Mouse (Mus musculus) hindbrain, embryonic 13.5 days (tissue): Measurements from ENCODE around the gene Smbd1. TPM values are rescaled to one million over a fixed set of nuclear protein-coding genes. Genes with fewer than 3 reads are reported as not detected.

Experiments
- ATAC-seq: fragments of 200-750 bp; cut with Nextera tagmentation; 2 replicates; pipeline ENCODE4 v1.8.0; 2017; ENCODE audit warnings: moderate TSS enrichment; ENCODE audit not compliant: low FRiP score
- H3K27ac ChIP-seq: fragments of 300-500 bp; sonication (generic); 2 replicates; pipeline ENCODE4 v1.5.1; 2015; ENCODE audit warnings: inconsistent platforms, mild to moderate bottlenecking, moderate library complexity
- H3K27me3 ChIP-seq: fragments of 300-500 bp; sonication (generic); 2 replicates; pipeline ENCODE4 v1.6.1; 2015; ENCODE audit warnings: mild to moderate bottlenecking, inconsistent platforms
- H3K36me3 ChIP-seq: fragments of 300-500 bp; sonication (generic); 2 replicates; pipeline ENCODE4 v1.6.1; 2015; ENCODE audit warnings: mild to moderate bottlenecking, inconsistent platforms
- H3K4me1 ChIP-seq: fragments of 300-500 bp; sonication (generic); replicated peaks from 2 replicates; pipeline ENCODE4 v1.6.1; 2015; ENCODE audit warnings: inconsistent platforms
- H3K4me2 ChIP-seq: fragments of 300-500 bp; sonication (generic); 2 replicates; pipeline ENCODE4 v1.6.1; 2015; ENCODE audit warnings: inconsistent platforms, mild to moderate bottlenecking, moderate library complexity
- H3K4me3 ChIP-seq: fragments of 300-500 bp; sonication (generic); 2 replicates; pipeline ENCODE4 v1.5.1; 2015; ENCODE audit warnings: mild to moderate bottlenecking, inconsistent platforms
- H3K9ac ChIP-seq: fragments of 300-500 bp; sonication (generic); 2 replicates; pipeline ENCODE4 v1.6.1; 2015; ENCODE audit warnings: mild to moderate bottlenecking, inconsistent platforms
- H3K9me3 ChIP-seq: fragments of 300-500 bp; sonication (generic); 2 replicates; pipeline ENCODE4 v1.6.1; 2016; ENCODE audit warnings: inconsistent platforms
- WGBS: fragments of 180-500 bp; shearing (Covaris S2); methylation state at CpG from one replicate; pipeline ENCODE4 v1.1.7; 2015; 5-methylcytosine and 5-hydroxymethylcytosine counted together
- polyA plus RNA-seq: library from polyadenylated mRNA; unstranded; fragments of >200 nt; fragmentation: Nextera tagmentation; extraction: Ambion mirVana; gene quantifications from 2 replicates; pipeline ENCODE4 v1.2.1, GENCODE M21; 2015

Smbd1 gene
- polyA plus RNA-seq = not detected in 2 replicates

DNA sequence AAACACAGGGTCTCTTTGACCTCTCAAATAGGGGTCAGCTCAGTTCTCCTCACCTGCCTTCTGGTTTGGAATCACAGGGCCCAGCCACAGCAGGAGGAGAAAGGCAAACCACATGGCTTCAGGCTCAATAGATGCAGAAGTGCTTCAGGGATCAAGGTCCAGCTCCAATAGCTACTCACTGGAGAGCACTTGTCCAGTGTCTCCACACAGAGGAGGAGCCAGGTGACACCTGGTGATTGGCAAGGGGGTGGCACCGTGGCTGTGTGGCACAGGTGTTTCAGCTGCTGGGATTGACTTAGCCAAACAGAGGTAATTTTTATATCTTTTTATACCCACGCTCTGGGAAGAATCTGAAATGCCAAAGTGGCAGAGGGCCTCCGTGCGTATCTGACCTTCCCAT, at the start of gene Smbd1:
TSS of gene Smbd1 (minus strand) at position 157 of the 400 bp plus-strand sequence.
- peaks cover 10% of the 10 kb centered on the region for H3K4me1 ChIP-seq
- no peak for ATAC-seq
- 91% methylated on average over 4 of the region's 4 CpGs for WGBS
- no peak within 1 kb of the TSS for H3K4me3 ChIP-seq
- no peak within 1 kb of the TSS for H3K27ac ChIP-seq
- H3K27me3 ChIP-seq = no peaks in the 10 kb centered on the region
- no peaks in the 10 kb centered on the region for H3K36me3 ChIP-seq
- no peak within 1 kb of the TSS for H3K9ac ChIP-seq
- no peak within 1 kb of the TSS for H3K4me2 ChIP-seq
- H3K9me3 ChIP-seq = no peaks in the 10 kb centered on the region

DNA sequence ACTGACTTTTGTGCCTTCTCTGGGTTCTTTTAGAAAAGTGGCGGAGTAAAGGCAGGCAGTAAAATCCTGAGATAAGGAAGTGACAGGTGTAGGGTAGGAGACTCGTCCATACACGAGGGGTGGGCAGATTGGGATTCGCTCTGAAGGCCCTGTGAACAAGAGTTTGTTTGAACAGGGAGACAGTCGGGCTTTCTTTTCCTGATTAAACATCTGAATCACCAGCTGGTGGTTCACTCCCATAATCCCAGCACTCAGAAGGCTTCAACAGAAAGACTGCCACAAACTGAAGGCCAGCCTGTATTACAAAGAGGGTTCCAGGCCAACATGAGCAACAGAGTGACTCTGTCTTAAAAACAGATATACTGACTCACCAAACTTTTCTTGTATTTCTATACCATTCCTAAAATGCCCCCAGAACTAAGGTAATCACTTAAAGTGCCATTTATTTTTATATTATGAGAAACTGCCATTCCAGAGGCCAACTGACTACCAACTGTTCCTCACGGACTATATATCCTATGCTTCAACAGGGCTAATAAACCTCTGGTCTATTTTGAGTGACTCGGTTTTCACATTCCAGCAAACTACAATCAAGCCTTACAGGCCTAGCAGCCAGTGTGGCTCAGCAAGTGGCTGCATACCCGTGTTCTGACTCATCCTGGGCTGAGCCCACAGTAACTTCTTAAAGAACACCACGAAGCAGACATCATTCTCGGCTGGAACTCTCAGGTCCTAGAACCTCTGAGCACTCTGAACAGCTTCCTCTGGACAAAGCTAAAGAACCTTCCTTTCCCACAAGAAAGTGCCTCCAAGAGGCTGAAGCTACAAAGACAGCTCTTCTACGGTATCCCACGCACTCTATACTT, 48.7 kb upstream of the Smbd1 start:
- Histone ChIP-seq H3K4me1 (0 out of 2 replicates have a peak, but pooled peaks cover 5% of the 10 kb centered on the region), H3K27ac (no peak overlapping the region), H3K4me3 (no peak overlapping the region), H3K27me3 (no peaks in the 10 kb centered on the region), H3K4me2 (no peak overlapping the region), H3K36me3 (peaks cover 34% of the 10 kb centered on the region), H3K9me3 (no peaks in the 10 kb centered on the region), H3K9ac (no peak overlapping the region)
- no peak for ATAC-seq
- WGBS = 84% methylated on average over 12 of the region's 12 CpGs

DNA sequence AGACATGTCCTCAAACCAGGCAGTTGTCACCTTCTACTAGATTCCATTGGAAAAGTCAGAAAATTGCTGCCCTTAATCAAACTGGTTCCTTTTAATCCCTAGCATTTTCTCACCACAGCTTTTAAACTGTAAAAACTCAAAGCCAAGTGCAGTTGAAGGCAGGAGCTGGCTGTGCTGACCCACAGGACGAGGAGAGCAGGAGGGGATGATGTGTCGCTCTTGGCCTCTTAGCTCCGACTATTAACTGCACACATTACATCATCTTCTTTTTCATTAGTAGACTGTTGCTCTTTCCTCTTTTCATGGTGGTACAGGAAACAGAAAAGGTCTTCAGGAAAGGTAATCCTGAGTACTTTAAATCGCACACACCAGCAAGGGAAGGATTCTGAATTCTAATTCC, 48.1 kb upstream of the Smbd1 start:
- no peaks in the 10 kb centered on the region for H3K9me3 ChIP-seq
- peaks cover 36% of the 10 kb centered on the region for H3K36me3 ChIP-seq
- H3K27me3 ChIP-seq = no peaks in the 10 kb centered on the region
- WGBS = 89% methylated on average over 4 of the region's 4 CpGs
- no peak overlapping the region for H3K27ac ChIP-seq
- H3K9ac ChIP-seq = no peak overlapping the region
- no peak overlapping the region for H3K4me3 ChIP-seq
- ATAC-seq = no peak
- no peak overlapping the region for H3K4me2 ChIP-seq
- 0 out of 2 replicates have a peak, but pooled peaks cover 3% of the 10 kb centered on the region for H3K4me1 ChIP-seq

DNA sequence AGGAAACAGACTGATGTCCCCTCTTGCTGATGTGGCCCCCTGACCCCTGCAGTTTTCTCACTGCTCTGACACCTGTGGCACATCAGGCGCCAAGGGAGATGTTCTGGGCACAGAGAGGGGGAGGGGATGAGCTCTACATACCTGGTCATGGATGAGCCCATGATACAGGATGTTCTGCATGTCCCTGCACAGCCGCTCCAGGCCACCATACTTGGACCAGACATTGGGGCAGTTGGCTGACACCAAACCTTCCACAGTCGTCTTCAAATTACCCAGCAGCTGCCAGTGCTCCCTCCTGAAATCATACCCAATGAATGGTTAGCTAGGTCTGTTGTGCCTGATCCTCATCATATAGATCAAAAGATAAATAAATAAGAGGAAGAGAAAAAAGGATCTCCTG, 46.5 kb upstream of the Smbd1 start:
- Histone ChIP-seq H3K27ac (no peak overlapping the region), H3K36me3 (peaks cover 40% of the 10 kb centered on the region), H3K4me2 (no peak overlapping the region), H3K27me3 (no peaks in the 10 kb centered on the region), H3K4me1 (0 out of 2 replicates have a peak, but pooled peaks cover 3% of the 10 kb centered on the region), H3K9me3 (no peaks in the 10 kb centered on the region), H3K9ac (no peak overlapping the region), H3K4me3 (no peak overlapping the region)
- ATAC-seq = no peak
- 87% methylated on average over 3 of the region's 3 CpGs for WGBS

DNA sequence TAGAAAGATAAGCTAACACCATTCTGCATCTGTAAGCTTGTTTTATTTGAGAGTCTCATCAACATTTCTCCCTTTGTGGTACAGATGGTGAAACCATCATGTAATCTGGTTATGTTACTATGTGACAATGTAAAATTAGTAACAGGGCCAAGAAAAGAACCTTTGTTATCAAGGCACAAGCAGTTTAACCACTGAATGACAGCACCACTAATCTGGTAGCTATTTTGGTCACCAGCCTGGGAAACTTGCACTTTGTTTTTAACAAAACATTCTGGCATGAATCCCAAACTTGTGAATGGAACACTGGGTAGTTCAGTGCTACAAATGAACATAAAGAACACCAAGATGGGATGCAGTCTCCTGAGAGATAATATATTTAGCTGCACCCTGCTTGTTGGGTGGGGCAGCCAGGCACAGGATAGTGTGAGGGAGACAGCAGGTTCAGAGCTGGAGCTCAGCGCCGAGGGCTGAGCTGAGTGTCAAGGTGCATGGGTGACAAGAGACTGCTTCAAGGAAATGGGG, 43.8 kb upstream of the Smbd1 start:
- no peak for ATAC-seq
- H3K9me3 ChIP-seq = no peaks in the 10 kb centered on the region
- 76% methylated on average over 2 of the region's 2 CpGs for WGBS
- H3K27ac ChIP-seq = no peak overlapping the region
- H3K4me2 ChIP-seq = no peak overlapping the region
- no peak overlapping the region for H3K9ac ChIP-seq
- H3K27me3 ChIP-seq = no peaks in the 10 kb centered on the region
- H3K4me1 ChIP-seq = 0 out of 2 replicates have a peak, but pooled peaks cover 3% of the 10 kb centered on the region
- no peak overlapping the region for H3K4me3 ChIP-seq
- peaks cover 42% of the 10 kb centered on the region for H3K36me3 ChIP-seq

DNA sequence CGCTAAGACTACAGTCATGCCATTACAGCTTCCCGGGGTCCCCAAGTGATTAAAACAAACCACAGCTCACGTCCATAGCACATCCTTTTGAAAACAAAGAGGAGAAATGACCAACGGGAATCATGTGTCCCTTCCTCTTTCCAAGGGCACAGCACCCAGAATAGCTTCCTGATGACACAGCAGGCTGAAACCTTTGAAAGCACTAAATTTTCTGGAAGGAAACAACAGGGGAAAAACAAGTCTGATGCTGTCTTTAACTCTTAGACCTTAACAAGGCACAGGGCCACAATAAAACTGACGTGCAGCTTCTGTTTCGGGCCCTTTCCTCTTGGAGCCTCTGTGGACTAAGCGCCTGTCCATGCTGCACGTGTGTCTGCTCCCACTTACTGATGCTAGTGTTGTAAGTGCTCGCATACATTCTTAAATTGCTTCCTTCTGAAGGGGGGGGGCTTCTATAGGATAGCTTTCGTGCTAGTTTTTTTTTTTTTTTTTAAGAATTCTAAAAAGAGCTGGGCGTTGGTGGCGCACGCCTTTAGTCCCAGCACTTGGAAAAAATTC, 43.3 kb upstream of the Smbd1 start:
- H3K4me2 ChIP-seq = no peak overlapping the region
- no peak for ATAC-seq
- H3K9me3 ChIP-seq = no peaks in the 10 kb centered on the region
- H3K27me3 ChIP-seq = no peaks in the 10 kb centered on the region
- H3K4me3 ChIP-seq = no peak overlapping the region
- 0 out of 2 replicates have a peak, but pooled peaks cover 3% of the 10 kb centered on the region for H3K4me1 ChIP-seq
- WGBS = 85% methylated on average over 13 of the region's 13 CpGs
- peaks cover 47% of the 10 kb centered on the region for H3K36me3 ChIP-seq
- H3K9ac ChIP-seq = no peak overlapping the region
- no peak overlapping the region for H3K27ac ChIP-seq

DNA sequence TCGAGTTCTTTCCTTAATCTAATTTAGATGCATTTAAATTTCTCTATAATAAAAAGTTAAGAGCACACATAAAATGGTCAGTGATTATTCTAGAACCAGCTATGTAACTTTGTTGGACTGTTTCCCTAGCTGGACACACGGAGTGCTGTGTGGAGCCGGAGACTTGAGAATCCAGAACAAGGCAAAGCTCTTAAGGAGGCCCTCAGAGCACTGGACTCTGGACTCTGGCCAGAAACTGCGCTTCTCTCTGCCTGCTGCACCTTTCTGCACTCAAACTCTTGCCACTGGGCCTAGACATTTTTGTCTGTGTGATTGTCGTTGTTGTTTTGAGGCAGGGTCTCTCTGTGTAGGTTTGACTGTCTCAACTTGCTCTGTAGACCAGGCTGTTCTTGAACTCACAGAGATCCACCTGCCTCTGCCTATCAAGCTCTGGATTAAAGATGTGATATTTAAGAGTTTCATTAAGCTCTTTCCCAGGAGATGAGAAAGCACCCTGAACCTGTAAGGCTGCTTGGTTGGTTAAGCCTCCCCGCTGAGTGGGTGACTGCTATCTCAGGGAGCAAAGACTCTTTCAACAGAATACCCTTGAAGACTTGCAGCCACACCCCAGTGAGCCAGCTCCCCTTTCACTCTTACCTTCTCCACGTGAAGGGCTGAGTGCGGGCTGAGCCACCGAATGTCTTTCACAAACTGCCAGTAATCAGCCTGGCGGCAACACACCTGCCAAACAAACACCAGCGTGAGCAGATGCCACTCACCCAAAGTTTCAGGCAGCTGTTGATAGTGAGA, 39.0 kb upstream of the Smbd1 start:
- H3K36me3 ChIP-seq = peaks cover 71% of the 10 kb centered on the region
- ATAC-seq = no peak
- no peaks in the 10 kb centered on the region for H3K9me3 ChIP-seq
- H3K27ac ChIP-seq = no peak overlapping the region
- 93% methylated on average over 11 of the region's 11 CpGs for WGBS
- H3K4me3 ChIP-seq = no peak overlapping the region
- H3K4me2 ChIP-seq = no peak overlapping the region
- H3K4me1 ChIP-seq = 0 out of 2 replicates have a peak, but pooled peaks cover under 1% of the 10 kb centered on the region
- H3K27me3 ChIP-seq = no peaks in the 10 kb centered on the region
- no peak overlapping the region for H3K9ac ChIP-seq

DNA sequence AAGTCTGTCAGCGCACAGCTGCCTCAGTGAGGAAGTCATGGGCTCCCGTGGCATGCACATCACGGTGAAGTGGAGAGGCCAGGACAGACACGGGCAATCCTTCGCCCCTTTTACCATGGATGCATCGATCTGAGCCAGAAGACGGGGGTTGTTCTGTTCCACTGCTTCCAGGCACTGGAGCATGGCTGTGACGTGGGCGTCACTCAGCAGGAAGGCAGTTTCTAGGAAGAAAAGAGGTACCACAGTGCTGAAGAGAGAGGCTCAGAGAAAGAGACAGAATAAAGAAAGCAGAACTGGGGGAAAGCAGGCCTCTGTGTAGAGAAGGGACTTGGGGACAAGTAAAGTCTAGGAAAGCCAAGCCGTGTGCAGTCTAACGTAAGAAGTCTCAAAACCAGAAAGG, 36.8 kb upstream of the Smbd1 start:
- no peak overlapping the region for H3K27ac ChIP-seq
- no peak overlapping the region for H3K9ac ChIP-seq
- H3K36me3 ChIP-seq = peaks cover 77% of the 10 kb centered on the region
- no peak for ATAC-seq
- H3K27me3 ChIP-seq = no peaks in the 10 kb centered on the region
- H3K9me3 ChIP-seq = no peaks in the 10 kb centered on the region
- H3K4me2 ChIP-seq = no peak overlapping the region
- H3K4me1 ChIP-seq = no peaks in the 10 kb centered on the region
- no peak overlapping the region for H3K4me3 ChIP-seq
- WGBS = 91% methylated on average over 11 of the region's 11 CpGs

DNA sequence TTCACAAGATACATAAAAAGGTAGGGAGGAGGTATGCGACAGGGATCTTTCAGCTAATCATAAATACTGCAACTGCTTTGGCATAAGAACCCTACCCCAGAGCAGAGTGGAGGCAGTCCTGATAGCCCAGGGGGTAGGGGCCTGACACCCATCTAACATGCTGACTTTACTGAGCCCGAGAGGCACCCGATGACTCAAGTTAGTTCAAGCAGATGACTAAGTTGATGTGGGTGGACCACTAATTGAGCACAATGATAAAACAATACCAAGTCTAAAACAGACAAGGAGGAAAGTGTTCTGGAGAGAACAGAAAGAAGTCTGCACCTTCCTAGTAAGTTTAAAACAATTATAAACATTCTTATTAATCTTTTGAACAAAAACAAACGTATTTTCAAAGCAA, 21.2 kb upstream of the Smbd1 start:
- Histone ChIP-seq H3K4me3 (no peak overlapping the region), H3K27me3 (no peaks in the 10 kb centered on the region), H3K4me2 (no peak overlapping the region), H3K4me1 (no peaks in the 10 kb centered on the region), H3K9me3 (no peaks in the 10 kb centered on the region), H3K9ac (no peak overlapping the region), H3K36me3 (peaks cover 67% of the 10 kb centered on the region), H3K27ac (no peak overlapping the region)
- no peak for ATAC-seq
- 89% methylated on average over 4 of the region's 4 CpGs for WGBS

DNA sequence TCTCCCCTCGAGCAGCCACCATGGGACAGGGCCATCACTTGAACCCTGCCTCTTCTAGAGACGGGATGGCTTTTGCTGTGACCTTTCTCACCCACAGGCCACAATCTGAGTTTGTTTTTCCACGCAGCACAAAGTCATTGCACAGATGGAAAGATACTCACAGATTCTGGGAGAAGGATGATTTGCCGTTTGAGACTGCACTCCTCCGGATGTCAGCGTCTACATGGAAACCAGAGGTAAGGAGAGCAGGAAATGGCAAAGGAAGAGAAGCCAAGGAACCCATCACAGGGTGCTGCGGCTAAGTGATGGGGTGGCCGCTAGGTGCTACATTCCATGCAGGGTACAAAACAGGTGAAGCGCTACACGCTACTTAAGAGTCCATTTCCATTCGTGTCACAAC, 18.8 kb upstream of the Smbd1 start:
- H3K4me3 ChIP-seq = no peak overlapping the region
- peaks cover 73% of the 10 kb centered on the region for H3K36me3 ChIP-seq
- H3K27me3 ChIP-seq = no peaks in the 10 kb centered on the region
- 94% methylated on average over 11 of the region's 11 CpGs for WGBS
- ATAC-seq = no peak
- H3K27ac ChIP-seq = no peak overlapping the region
- no peaks in the 10 kb centered on the region for H3K9me3 ChIP-seq
- H3K4me1 ChIP-seq = no peaks in the 10 kb centered on the region
- H3K4me2 ChIP-seq = no peak overlapping the region
- no peak overlapping the region for H3K9ac ChIP-seq

DNA sequence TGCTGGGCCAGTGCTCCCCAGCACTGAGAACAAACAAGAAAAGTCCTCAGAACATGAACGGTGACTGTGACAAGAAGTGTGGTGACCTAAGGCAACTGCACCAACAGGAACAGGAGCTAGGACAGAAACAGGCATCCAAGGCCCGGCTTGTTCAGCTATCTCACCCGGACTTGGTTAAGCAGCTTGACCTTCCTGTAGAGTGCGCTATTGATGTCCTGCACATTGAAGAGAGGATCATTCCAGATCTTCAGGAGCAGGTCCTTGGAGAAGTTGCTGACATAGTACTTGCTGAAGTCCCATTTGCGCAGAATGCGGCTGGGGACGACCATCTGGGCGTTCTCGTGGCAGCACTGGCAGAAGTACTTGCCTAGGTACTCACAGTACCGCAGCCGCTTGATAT, 16.2 kb upstream of the Smbd1 start:
- no peak for ATAC-seq
- H3K27me3 ChIP-seq = no peaks in the 10 kb centered on the region
- WGBS = 96% methylated on average over 11 of the region's 11 CpGs
- no peaks in the 10 kb centered on the region for H3K9me3 ChIP-seq
- peaks cover 83% of the 10 kb centered on the region for H3K36me3 ChIP-seq
- H3K4me1 ChIP-seq = no peaks in the 10 kb centered on the region
- no peak overlapping the region for H3K27ac ChIP-seq
- H3K9ac ChIP-seq = no peak overlapping the region
- H3K4me3 ChIP-seq = no peak overlapping the region
- H3K4me2 ChIP-seq = no peak overlapping the region

DNA sequence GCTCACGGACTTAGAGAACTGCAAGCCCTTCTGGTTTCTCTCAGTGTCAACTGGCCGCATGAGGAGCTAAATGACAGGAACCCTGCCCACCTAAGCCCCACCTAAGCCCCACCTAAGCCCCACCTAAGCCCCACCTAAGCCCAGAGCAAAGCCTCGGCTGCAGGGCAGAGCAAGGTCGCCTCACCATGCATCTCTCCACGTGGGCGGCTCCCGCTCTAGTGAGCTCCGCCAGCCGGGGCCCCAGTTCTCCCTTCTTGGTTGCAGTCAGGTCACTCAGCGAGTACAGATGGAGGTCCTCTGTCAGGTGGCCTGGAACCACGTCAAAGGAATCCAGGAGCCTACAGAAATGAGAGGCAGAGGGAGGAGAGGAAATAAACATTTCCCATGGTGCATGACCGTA, 15.1 kb upstream of the Smbd1 start:
- no peaks in the 10 kb centered on the region for H3K4me1 ChIP-seq
- H3K27ac ChIP-seq = no peak overlapping the region
- H3K36me3 ChIP-seq = peaks cover 88% of the 10 kb centered on the region
- H3K27me3 ChIP-seq = no peaks in the 10 kb centered on the region
- H3K4me3 ChIP-seq = no peak overlapping the region
- H3K9me3 ChIP-seq = no peaks in the 10 kb centered on the region
- 87% methylated on average over 12 of the region's 12 CpGs for WGBS
- H3K9ac ChIP-seq = no peak overlapping the region
- no peak overlapping the region for H3K4me2 ChIP-seq
- ATAC-seq = no peak
